Mouse (Mus musculus) heart, embryonic 15.5 days (tissue): ENCODE measurements around the gene Engase. TPM values are rescaled to one million over a fixed set of nuclear protein-coding genes. Genes with fewer than 3 reads are reported as not detected.

Source experiments
- ATAC-seq: fragments of 200-750 bp; cut with Nextera tagmentation; replicated peaks from 2 replicates; pipeline ENCODE4 v1.8.0; 2017; ENCODE audit warnings: low read depth, moderate TSS enrichment; ENCODE audit not compliant: insufficient number of reproducible peaks, insufficient read depth, low FRiP score
- H3K27ac ChIP-seq: fragments of 300-500 bp; sonication (generic); 2 replicates; pipeline ENCODE4 v1.5.1; 2015; ENCODE audit warnings: mild to moderate bottlenecking, inconsistent platforms
- H3K27me3 ChIP-seq: fragments of 300-500 bp; sonication (generic); 2 replicates; pipeline ENCODE4 v1.6.1; 2015; ENCODE audit warnings: inconsistent platforms
- H3K36me3 ChIP-seq: fragments of 300-500 bp; sonication (generic); 2 replicates; pipeline ENCODE4 v1.6.1; 2015; ENCODE audit warnings: mild to moderate bottlenecking, inconsistent platforms
- H3K4me1 ChIP-seq: fragments of 300-500 bp; sonication (generic); replicated peaks from 2 replicates; pipeline ENCODE4 v1.6.1; 2015; ENCODE audit warnings: inconsistent platforms
- H3K4me2 ChIP-seq: fragments of 300-500 bp; sonication (generic); 2 replicates; pipeline ENCODE4 v1.6.1; 2015; ENCODE audit warnings: inconsistent platforms, mild to moderate bottlenecking, moderate library complexity
- H3K4me3 ChIP-seq: fragments of 300-500 bp; sonication (generic); 2 replicates; pipeline ENCODE4 v1.5.1; 2015; ENCODE audit warnings: mild to moderate bottlenecking, inconsistent platforms
- H3K9ac ChIP-seq: fragments of 300-500 bp; sonication (generic); 2 replicates; pipeline ENCODE4 v1.6.1; 2015; ENCODE audit warnings: mild to moderate bottlenecking, inconsistent platforms
- H3K9me3 ChIP-seq: fragments of 300-500 bp; sonication (generic); replicated peaks from 2 replicates; pipeline ENCODE4 v1.6.1; 2016; ENCODE audit warnings: inconsistent platforms
- WGBS: fragments of 180-500 bp; shearing (Covaris S2); methylation state at CpG from one replicate; pipeline ENCODE4 v1.1.7; 2015; ENCODE audit warnings: mixed read lengths; 5-methylcytosine and 5-hydroxymethylcytosine counted together
- polyA plus RNA-seq: library from polyadenylated mRNA; unstranded; fragments of >200 nt; fragmentation: Nextera tagmentation; extraction: Ambion mirVana; gene quantifications from 2 replicates; pipeline ENCODE4 v1.2.1, GENCODE M21; 2015

Engase gene
- 4.1 and 5.0 TPM in 2 replicates for polyA plus RNA-seq

DNA sequence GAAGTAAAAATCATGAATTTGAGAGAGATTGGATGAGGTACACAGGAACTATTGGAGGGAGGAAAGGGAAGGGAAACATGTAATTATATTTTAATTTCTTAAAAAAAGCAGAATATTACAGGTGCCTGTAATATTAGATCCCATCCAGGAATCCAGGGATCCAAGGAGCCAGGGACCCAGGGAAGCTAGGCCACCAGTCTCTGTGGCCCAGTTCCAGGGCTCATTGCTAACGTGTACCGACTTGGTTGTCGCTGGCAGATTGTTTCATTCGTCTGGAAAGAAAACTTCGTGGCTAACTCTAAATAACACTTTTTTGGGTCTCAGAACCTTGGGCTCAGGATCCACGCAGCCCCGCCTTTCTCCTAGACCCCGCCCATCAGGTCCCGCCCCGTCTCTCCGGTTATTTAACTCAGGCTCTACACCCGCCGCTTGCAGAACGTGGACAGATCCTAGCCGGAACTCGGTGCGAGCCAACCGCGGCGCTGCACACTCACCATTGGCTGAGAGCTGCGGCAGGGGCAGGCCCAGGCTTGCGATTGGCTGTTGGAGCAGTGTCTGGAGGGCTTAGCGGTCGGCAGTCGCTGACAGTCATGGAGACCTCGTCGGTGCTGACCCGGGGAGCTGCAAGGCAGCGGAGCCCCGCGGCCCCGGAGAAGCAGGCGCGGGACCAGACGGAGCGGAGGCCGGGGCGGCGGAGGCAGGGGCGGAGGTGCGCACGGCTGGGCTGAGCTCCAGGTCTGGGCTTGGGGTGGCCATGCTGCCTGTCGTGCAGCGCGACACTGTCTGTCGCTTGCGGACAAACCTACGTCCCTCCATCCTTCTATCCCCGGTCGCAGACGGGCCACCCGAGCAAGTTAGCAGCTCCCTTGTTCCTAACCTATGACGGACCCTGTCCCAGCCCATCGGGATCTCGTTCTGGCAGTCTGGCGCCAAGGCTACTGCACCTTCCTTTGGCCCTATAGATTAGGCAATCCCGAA, at the start of gene Engase:
Engase (plus strand) TSS at position 434 of the 978 bp plus-strand sequence.
- H3K9me3 ChIP-seq, result no peaks in the 10 kb centered on the region
- no peaks in the 10 kb centered on the region for H3K27me3 ChIP-seq
- under 1% methylated on average over 57 of the region's 57 CpGs for WGBS
- H3K4me3 ChIP-seq, result peak within 1 kb of the TSS; percentile 74
- peak within 1 kb of the TSS; percentile 87 for H3K4me2 ChIP-seq
- H3K4me1 ChIP-seq, result peaks cover 6% of the 10 kb centered on the region
- H3K9ac ChIP-seq, result peak within 1 kb of the TSS; percentile 80
- H3K27ac ChIP-seq, result peak within 1 kb of the TSS; percentile 66
- ATAC-seq, result peak; percentile 99
- H3K36me3 ChIP-seq, result no peaks in the 10 kb centered on the region

- WGBS, result 40% methylated on average over 3 of the region's 3 CpGs
- H3K27me3 ChIP-seq, result no peaks in the 10 kb centered on the region; the same call in 1 of the 2 replicates
- H3K4me2 ChIP-seq, result peak overlapping the region; percentile 61
- no peaks in the 10 kb centered on the region for H3K9me3 ChIP-seq
- no peak overlapping the region for H3K4me3 ChIP-seq
- peak overlapping the region; percentile 80 for H3K27ac ChIP-seq
- no peak overlapping the region for H3K9ac ChIP-seq
- ATAC-seq, result no peak
- no peaks in the 10 kb centered on the region for H3K36me3 ChIP-seq
- H3K4me1 ChIP-seq, result peaks cover 70% of the 10 kb centered on the region
Observed at GRCm38 (mm10) chr11:118427266-118427779, 49.3 kb upstream of the Engase start.

GRCm38 (mm10) chr11:118427986-118428385, 48.6 kb upstream of the Engase start, which contains the start of gene C1qtnf1:
C1qtnf1 (plus strand) TSS chr11:118428203.
- Histone ChIP-seq H3K9ac (peak within 1 kb of the TSS; percentile 26), H3K36me3 (no peaks in the 10 kb centered on the region), H3K4me3 (peak within 1 kb of the TSS; percentile 43), H3K4me2 (peak within 1 kb of the TSS; percentile 61), H3K9me3 (no peaks in the 10 kb centered on the region), H3K4me1 (peaks cover 70% of the 10 kb centered on the region), H3K27ac (peak within 1 kb of the TSS; percentile 80), H3K27me3 (no peaks in the 10 kb centered on the region; the same call in 1 of the 2 replicates)
- ATAC-seq, result 0 out of 2 replicates have a peak, but pooled peaks have one; percentile 15
- 1% methylated on average over 8 of the region's 8 CpGs for WGBS

DNA sequence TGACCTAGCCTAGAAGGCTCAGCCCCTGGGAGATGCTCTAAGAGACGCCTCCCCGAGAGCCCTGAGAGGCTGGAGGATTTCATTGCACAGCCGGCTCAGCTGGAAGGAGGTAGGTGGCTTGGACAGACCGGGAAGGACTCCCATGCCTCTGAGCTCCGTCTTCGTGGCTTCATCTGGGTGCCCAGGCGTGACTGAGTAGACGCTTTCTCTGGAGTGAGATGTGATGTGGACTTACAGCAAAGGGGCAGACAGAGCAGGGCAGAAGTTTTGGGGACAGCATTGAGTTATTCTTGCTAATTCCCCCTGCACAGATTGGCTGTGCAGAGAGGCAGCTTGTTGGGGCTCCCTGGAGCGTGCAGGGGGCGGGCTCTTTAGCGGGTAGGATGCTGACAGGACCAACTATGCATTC, 48.2 kb upstream of the Engase start:
- Histone ChIP-seq H3K9me3 (no peaks in the 10 kb centered on the region), H3K4me1 (peaks cover 72% of the 10 kb centered on the region)
- 6% methylated on average over 11 of the region's 11 CpGs for WGBS

DNA sequence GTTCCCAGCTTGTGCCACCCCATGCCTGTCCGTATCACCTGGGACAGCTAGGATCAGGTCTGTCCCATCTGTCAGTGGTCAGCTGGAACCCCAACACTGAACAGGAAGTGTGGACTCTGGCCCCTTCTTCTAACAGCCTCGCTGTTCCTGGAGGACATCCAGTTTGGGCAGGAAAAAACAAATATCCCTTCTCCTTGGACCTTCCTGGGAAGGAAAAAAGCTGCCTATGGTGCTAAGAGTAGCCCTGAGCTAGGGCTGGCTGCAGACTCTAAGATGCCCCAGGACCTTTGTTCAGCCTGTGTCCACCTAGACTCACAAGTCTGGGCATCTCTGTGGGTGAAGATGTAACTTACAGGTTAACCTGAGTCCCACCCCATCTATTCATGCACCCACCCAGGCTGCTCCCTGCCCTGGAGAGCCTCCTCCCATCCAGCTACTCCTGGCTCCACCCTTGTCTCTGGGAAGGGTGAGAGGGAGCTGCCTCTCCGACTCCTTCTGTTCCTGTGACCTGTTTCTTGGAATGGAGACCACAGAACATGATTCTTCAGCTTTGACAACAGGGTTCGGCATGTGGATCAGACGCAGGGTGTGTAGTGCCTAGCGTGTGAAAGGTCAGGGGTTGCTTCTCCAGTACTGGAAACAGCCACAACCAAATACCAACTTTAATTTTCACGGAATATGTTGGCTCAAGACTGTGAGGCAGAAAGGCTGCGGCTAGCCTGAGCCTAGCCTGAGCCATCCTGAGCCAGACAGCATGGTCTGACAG, 47.5 kb upstream of the Engase start:
- Histone ChIP-seq H3K27me3 (no peaks in the 10 kb centered on the region; the same call in 1 of the 2 replicates), H3K27ac (peak overlapping the region; percentile 80), H3K4me2 (peak overlapping the region; percentile 61), H3K9ac (no peak overlapping the region), H3K4me3 (peak overlapping the region; percentile 43), H3K36me3 (no peaks in the 10 kb centered on the region), H3K4me1 (peaks cover 70% of the 10 kb centered on the region), H3K9me3 (no peaks in the 10 kb centered on the region)
- ATAC-seq, result no peak
- WGBS, result 48% methylated on average over 8 of the region's 8 CpGs

More for the DNA sequence above, 48.2 kb upstream of the Engase start:
- Histone ChIP-seq H3K27me3 (no peaks in the 10 kb centered on the region; the same call in 1 of the 2 replicates), H3K4me2 (peak overlapping the region; percentile 61), H3K36me3 (no peaks in the 10 kb centered on the region), H3K4me3 (peak overlapping the region; percentile 43), H3K9ac (peak overlapping the region; percentile 26), H3K27ac (peak overlapping the region; percentile 80)
- no peak for ATAC-seq

GRCm38 (mm10) chr11:118430291-118430885, 46.2 kb upstream of the Engase start:
- 0 out of 2 replicates have a peak overlapping the region, but pooled peaks have one; percentile 16 for H3K4me2 ChIP-seq
- H3K9me3 ChIP-seq, result no peaks in the 10 kb centered on the region
- 46% methylated on average over 4 of the region's 4 CpGs for WGBS
- no peak for ATAC-seq
- H3K4me1 ChIP-seq, result peaks cover 58% of the 10 kb centered on the region
- H3K4me3 ChIP-seq, result no peak overlapping the region
- H3K36me3 ChIP-seq, result no peaks in the 10 kb centered on the region
- no peaks in the 10 kb centered on the region; the same call in 1 of the 2 replicates for H3K27me3 ChIP-seq
- H3K27ac ChIP-seq, result peak overlapping the region; percentile 59
- peak overlapping the region; percentile 1; the same call in 1 of the 2 replicates for H3K9ac ChIP-seq

- Histone ChIP-seq H3K27ac (peak overlapping the region; percentile 58), H3K9me3 (no peaks in the 10 kb centered on the region), H3K4me1 (peaks cover 60% of the 10 kb centered on the region), H3K4me2 (no peak overlapping the region), H3K4me3 (no peak overlapping the region), H3K36me3 (no peaks in the 10 kb centered on the region), H3K9ac (no peak overlapping the region), H3K27me3 (no peaks in the 10 kb centered on the region; the same call in 1 of the 2 replicates)
- WGBS, result 69% methylated on average over 16 of the region's 16 CpGs
- no peak for ATAC-seq
Observed at GRCm38 (mm10) chr11:118431100-118431948, 45.3 kb upstream of the Engase start.

GRCm38 (mm10) chr11:118433398-118433868, 43.2 kb upstream of the Engase start:
- H3K27ac ChIP-seq, result peak overlapping the region; percentile 62
- ATAC-seq, result no peak
- peaks cover 53% of the 10 kb centered on the region for H3K4me1 ChIP-seq

GRCm38 (mm10) chr11:118434093-118434492, 42.5 kb upstream of the Engase start:
- 29% methylated on average over 13 of the region's 13 CpGs for whole genome bisulfite sequencing
- ATAC-seq, result no peak
- H3K4me1 ChIP-seq, result peaks cover 53% of the 10 kb centered on the region

More at GRCm38 (mm10) chr11:118433398-118433868, 43.2 kb upstream of the Engase start:
- Histone ChIP-seq H3K9ac (peak overlapping the region; percentile 26), H3K36me3 (no peaks in the 10 kb centered on the region), H3K4me2 (peak overlapping the region; percentile 58), H3K4me3 (peak overlapping the region; percentile 38), H3K27me3 (no peaks in the 10 kb centered on the region; the same call in 1 of the 2 replicates), H3K9me3 (no peaks in the 10 kb centered on the region)
- 52% methylated on average over 10 of the region's 10 CpGs for WGBS

More at GRCm38 (mm10) chr11:118434093-118434492, 42.5 kb upstream of the Engase start:
- H3K4me2 ChIP-seq, result peak overlapping the region; percentile 58
- no peaks in the 10 kb centered on the region for H3K36me3 ChIP-seq
- H3K9me3 ChIP-seq, result no peaks in the 10 kb centered on the region
- H3K27ac ChIP-seq, result peak overlapping the region; percentile 62
- H3K4me3 ChIP-seq, result peak overlapping the region; percentile 38
- peak overlapping the region; percentile 26 for H3K9ac ChIP-seq
- H3K27me3 ChIP-seq, result no peaks in the 10 kb centered on the region; the same call in 1 of the 2 replicates
